15 mouse cellular contexts compared by ENCODE assay signal in genomic region chr14:8191331-8191965, GRCm38 (mm10).
"Had no signal": no experiment of that assay in that cellular context is flagged by ENCODE, and none has a peak within 500 bp of the region (broad histone marks: within the 10 kb centered on the region; RNA-seq: fewer than 3 reads in every experiment).

No protein-coding gene starts in this region.

- H3K27me3 ChIP-seq: liver, embryonic 12.5 days; midbrain, embryonic 15.5 days; neural tube, embryonic 13.5 days had no signal

- H3K9me3 ChIP-seq: liver, embryonic 12.5 days; midbrain, embryonic 10.5 days; midbrain, embryonic 15.5 days; neural tube, embryonic 13.5 days had no signal

- H3K4me1 ChIP-seq: liver, embryonic 12.5 days; midbrain, embryonic 10.5 days; midbrain, embryonic 15.5 days; neural tube, embryonic 13.5 days had no signal

- H3K9ac ChIP-seq: liver, embryonic 12.5 days; lung, embryonic 14.5 days; midbrain, embryonic 15.5 days; neural tube, embryonic 13.5 days had no signal

- H3K4me3 ChIP-seq: left cerebral cortex, adult 2 months; liver, embryonic 12.5 days; midbrain, embryonic 10.5 days; midbrain, embryonic 15.5 days; neural tube, embryonic 13.5 days had no signal

- H3K36me3 ChIP-seq: liver, embryonic 12.5 days; midbrain, embryonic 10.5 days; midbrain, embryonic 15.5 days; neural tube, embryonic 13.5 days had no signal

- DNase-seq: kidney, postnatal 4 days; lung, embryonic 14.5 days; lung, postnatal 10 days; lung, postnatal 4 days; retina, postnatal 1 day; right cerebral cortex, postnatal 4 days; spleen, adult 18-20 months; thymus, adult 2 months; thymus, postnatal 36 days had no signal

- ATAC-seq: liver, embryonic 12.5 days; midbrain, embryonic 15.5 days had no signal

- H3K4me2 ChIP-seq: liver, embryonic 12.5 days; lung, embryonic 14.5 days; midbrain, embryonic 15.5 days; neural tube, embryonic 13.5 days had no signal

- H3K27ac ChIP-seq: kidney, postnatal 0 days; left cerebral cortex, adult 2 months; liver, embryonic 12.5 days; midbrain, embryonic 10.5 days; midbrain, embryonic 15.5 days; neural tube, embryonic 13.5 days had no signal
